Mouse (Mus musculus) MEL (cell line): ENCODE measurements around the gene Tiam1. TPM values are rescaled to one million over a fixed set of nuclear protein-coding genes. Genes with fewer than 3 reads are reported as not detected.

ENCODE experiments used
- DNase-seq: peaks from one replicate; pipeline ENCODE4 v3.0.0; 2011; ENCODE audit warnings: low read depth, low spot score
- H3K27ac ChIP-seq: 2 replicates; pipeline ENCODE4 v1.5.1; 2012; ENCODE audit warnings: low read depth, mild to moderate bottlenecking, control low read depth, low read length, moderate library complexity; ENCODE audit not compliant: control insufficient read depth
- H3K27me3 ChIP-seq, 2 experiments: fragments of 150-350 bp in 1 of 2; sonication (generic) in 1 of 2; 2 replicates each; pipeline ENCODE4 v1.6.1; 2012; ENCODE audit warnings: low read length in 2 of 2, mild to moderate bottlenecking in 2 of 2, improper control_type of control experiment in 1 of 2, moderate library complexity in 1 of 2; ENCODE audit not compliant: insufficient read depth in 2 of 2, control insufficient read depth in 1 of 2
- H3K36me3 ChIP-seq, 2 experiments: 2 replicates each; pipeline ENCODE4 v1.6.1; 2012 to 2014; ENCODE audit warnings: low read length in 2 of 2, improper control_type of control experiment in 1 of 2, inconsistent platforms in 1 of 2, mild to moderate bottlenecking in 1 of 2; ENCODE audit not compliant: insufficient read depth in 2 of 2, control insufficient read depth in 1 of 2
- H3K4me1 ChIP-seq, 2 experiments: fragments of 150-350 bp in 1 of 2; sonication (generic) in 1 of 2; 2 replicates each; pipeline ENCODE4 v1.6.1; 2012; ENCODE audit warnings: low read length in 2 of 2, improper control_type of control experiment in 1 of 2, mild to moderate bottlenecking in 1 of 2; ENCODE audit not compliant: insufficient read depth in 2 of 2, control insufficient read depth in 1 of 2
- H3K4me3 ChIP-seq, 2 experiments: fragments of 150-350 bp in 1 of 2; sonication (generic) in 1 of 2; 2 replicates each; pipeline ENCODE4 v1.5.1; 2012; ENCODE audit warnings: low read depth in 2 of 2, low read length in 2 of 2, mild to moderate bottlenecking in 2 of 2, moderate library complexity in 2 of 2, control low read depth in 1 of 2, improper control_type of control experiment in 1 of 2; ENCODE audit not compliant: control insufficient read depth in 1 of 2, insufficient read depth in 1 of 2
- H3K79me2 ChIP-seq: 2 replicates; pipeline ENCODE4 v1.6.1; 2012; ENCODE audit warnings: mild to moderate bottlenecking, low read length, moderate library complexity; ENCODE audit not compliant: control insufficient read depth, poor library complexity, insufficient read depth
- H3K9ac ChIP-seq: 2 replicates; pipeline ENCODE4 v1.6.1; 2012; ENCODE audit warnings: low read depth, mild to moderate bottlenecking, control low read depth, low read length, moderate library complexity; ENCODE audit not compliant: control insufficient read depth, poor library complexity, severe bottlenecking
- H3K9me3 ChIP-seq: fragments of 150-350 bp; sonication (generic); replicated peaks from 2 replicates; pipeline ENCODE4 v1.6.1; 2012; ENCODE audit warnings: mild to moderate bottlenecking, low read length, improper control_type of control experiment, moderate library complexity; ENCODE audit not compliant: insufficient read depth
- BHLHE40 ChIP-seq: IDR thresholded peaks from 2 replicates; pipeline ENCODE4 v1.6.1; 2012; ENCODE audit warnings: low read depth, mild to moderate bottlenecking, inconsistent platforms, low read length, improper control_type of control experiment, borderline replicate concordance
- CHD1 ChIP-seq: IDR thresholded peaks from 2 replicates; pipeline ENCODE4 v1.6.1; 2012; ENCODE audit warnings: low read depth, mild to moderate bottlenecking, inconsistent platforms, low read length, improper control_type of control experiment
- GABPA ChIP-seq: IDR thresholded peaks from 2 replicates; pipeline ENCODE4 v1.6.1; 2012; ENCODE audit warnings: low read depth, mild to moderate bottlenecking, inconsistent platforms, low read length, improper control_type of control experiment, moderate library complexity
- KAT2A ChIP-seq: conservative IDR thresholded peaks from 2 replicates; pipeline ENCODE4 v1.6.1; 2012; ENCODE audit warnings: low read depth, low read length, improper control_type of control experiment, inconsistent platforms
- MEF2A ChIP-seq: IDR thresholded peaks from 2 replicates; pipeline ENCODE4 v1.6.1; 2014; ENCODE audit warnings: low read depth, mild to moderate bottlenecking, inconsistent platforms, low read length, improper control_type of control experiment; ENCODE audit not compliant: poor library complexity, insufficient replicate concordance, severe bottlenecking; ENCODE audit errors: extremely low read depth
- MXI1 ChIP-seq: IDR thresholded peaks from 2 replicates; pipeline ENCODE4 v1.6.1; 2011; ENCODE audit warnings: mild to moderate bottlenecking, low read depth, low read length, improper control_type of control experiment
- POLR2A ChIP-seq, 2 experiments: IDR thresholded peaks; 2 replicates each; pipeline ENCODE4 v1.6.1; 2011 to 2012; ENCODE audit warnings: low read length in 2 of 2, mild to moderate bottlenecking in 2 of 2, control low read depth in 1 of 2, improper control_type of control experiment in 1 of 2, low read depth in 1 of 2, moderate library complexity in 1 of 2; ENCODE audit not compliant: control insufficient read depth in 1 of 2, insufficient read depth in 1 of 2, poor library complexity in 1 of 2
- POLR2AphosphoS2 ChIP-seq: IDR thresholded peaks from 2 replicates; pipeline ENCODE4 v1.6.1; 2011; ENCODE audit warnings: low read length, improper control_type of control experiment
- RAD21 ChIP-seq: IDR thresholded peaks from 2 replicates; pipeline ENCODE4 v1.6.1; 2011; ENCODE audit warnings: mild to moderate bottlenecking, low read depth, low read length, improper control_type of control experiment
- SIN3A ChIP-seq: IDR thresholded peaks from 2 replicates; pipeline ENCODE4 v1.6.1; 2012; ENCODE audit warnings: low read length, improper control_type of control experiment, inconsistent platforms
- SMC3 ChIP-seq: IDR thresholded peaks from 2 replicates; pipeline ENCODE4 v1.6.1; 2011; ENCODE audit warnings: low read depth, low read length, improper control_type of control experiment
- ZC3H11A ChIP-seq: IDR thresholded peaks from 2 replicates; pipeline ENCODE4 v1.6.1; 2012; ENCODE audit warnings: low read depth, mild to moderate bottlenecking, inconsistent platforms, low read length, improper control_type of control experiment
- ZNF384 ChIP-seq: IDR thresholded peaks from 2 replicates; pipeline ENCODE4 v1.6.1; 2012; ENCODE audit warnings: low read depth, mild to moderate bottlenecking, inconsistent platforms, low read length, improper control_type of control experiment
- polyA plus RNA-seq, 2 experiments: library from polyadenylated mRNA; stranded (reverse) in 1 of 2; unstranded in 1 of 2; fragments of >175 nt in 1 of 2; fragments of >200 nt in 1 of 2; gene quantifications; 2 replicates each; pipeline versions ENCODE4 v1.2.1 to v1.2.4; 2012; ENCODE audit warnings: low replicate concordance in 2 of 2, low read depth in 1 of 2; ENCODE audit not compliant: insufficient read length in 2 of 2, insufficient read depth in 1 of 2, missing spikeins in 1 of 2
- total RNA-seq: library from RNA; depleted of rRNA; stranded (reverse); fragments of 300-350 nt; gene quantifications from 2 replicates; pipeline ENCODE4 v1.2.3, GENCODE M21; 2012

The Tiam1 gene
- total and polyA plus RNA-seq, 3 experiments: 15.0 to 23.9 (median 19.9) TPM

DNA sequence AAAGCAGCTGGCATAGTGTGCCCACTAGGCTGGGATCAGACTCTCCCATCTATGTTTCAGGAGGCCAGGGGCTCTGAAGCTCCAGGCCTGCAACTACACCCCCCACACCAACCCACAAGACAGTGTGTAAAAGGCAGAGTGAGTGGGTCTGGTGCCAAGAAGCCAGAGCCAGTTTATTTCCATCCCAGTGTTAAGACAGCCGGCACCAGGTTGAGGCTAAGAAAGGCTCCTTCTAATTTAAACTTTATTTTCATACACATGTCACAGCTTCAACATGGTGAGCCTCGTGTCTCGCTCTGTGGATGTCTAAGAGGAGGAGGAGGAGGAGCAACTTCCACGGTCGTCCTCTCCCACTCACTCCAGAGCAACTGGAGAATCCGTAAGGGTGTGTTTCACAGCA, 57.5 kb downstream of the Tiam1 start:
- H3K79me2 ChIP-seq: no peaks in the 10 kb centered on the region
- H3K27ac ChIP-seq: no peak overlapping the region
- H3K4me1 ChIP-seq: peaks cover 5 to 17% of the 10 kb centered on the region in 2 experiments
- no peak overlapping the region for H3K4me3 ChIP-seq
- TF ChIP-seq GABPA: no peak
- TF ChIP-seq RAD21: no peak
- no peak for TF ChIP-seq CHD1
- TF ChIP-seq ZNF384: no peak
- no peak for TF ChIP-seq SIN3A
- TF ChIP-seq KAT2A: no peak
- no peak for TF ChIP-seq MEF2A
- TF ChIP-seq, all 39 proteins: peak for 0
- DNase-seq: no peak
- Histone ChIP-seq H3K27me3 (no peaks in the 10 kb centered on the region), H3K9me3 (no peaks in the 10 kb centered on the region), H3K9ac (no peak overlapping the region), H3K36me3 (peaks cover 0 to 7% of the 10 kb centered on the region in 2 experiments; a peak in 2 of 4 replicates)

DNA sequence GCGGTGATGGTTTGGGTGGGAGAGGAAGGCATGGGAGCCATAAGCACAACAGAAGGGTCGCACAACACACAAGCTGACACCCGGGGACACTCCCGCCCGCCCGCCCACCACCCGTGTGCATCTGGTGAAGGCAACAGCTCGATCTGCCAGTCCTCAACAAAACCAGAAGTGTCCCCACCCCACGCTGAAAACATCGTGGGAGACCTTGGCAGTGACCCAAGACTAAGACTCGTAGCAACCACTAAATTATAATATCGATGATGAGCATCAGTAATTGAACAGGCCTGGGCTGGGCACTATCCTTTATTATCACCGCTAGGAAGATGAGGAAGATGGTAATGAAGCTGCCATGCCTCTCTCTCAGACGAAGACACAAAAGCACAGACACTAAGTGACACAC, 58.0 kb downstream of the Tiam1 start:
- Histone ChIP-seq H3K27me3 (no peaks in the 10 kb centered on the region), H3K9ac (no peak overlapping the region), H3K9me3 (no peaks in the 10 kb centered on the region), H3K79me2 (no peaks in the 10 kb centered on the region), H3K4me1 (peaks cover 0 to 12% of the 10 kb centered on the region in 2 experiments; a peak in 1 of 4 replicates), H3K36me3 (peaks cover 0 to 2% of the 10 kb centered on the region in 2 experiments; a peak in 2 of 4 replicates), H3K27ac (no peak overlapping the region), H3K4me3 (no peak overlapping the region)
- TF ChIP-seq MXI1: no peak
- no peak for TF ChIP-seq SMC3
- TF ChIP-seq BHLHE40: no peak
- DNase-seq: no peak

GRCm38 (mm10) chr16:90081125-90081524, 62.4 kb downstream of the Tiam1 start:
- Histone ChIP-seq H3K9ac (no peak overlapping the region), H3K79me2 (no peaks in the 10 kb centered on the region), H3K27me3 (no peaks in the 10 kb centered on the region), H3K4me1 (peaks cover 0 to 5% of the 10 kb centered on the region in 2 experiments; a peak in 1 of 4 replicates), H3K27ac (no peak overlapping the region)
- TF ChIP-seq ZC3H11A: no peak
- TF ChIP-seq POLR2A (IDR thresholded peaks at IDR 0.05; ENCODE audit: control insufficient read depth in 1 of 2, insufficient read depth in 1 of 2, low read depth in 1 of 2, low read length in 2 of 2, poor library complexity in 1 of 2): no peak
- no peak for TF ChIP-seq BHLHE40
- TF ChIP-seq POLR2AphosphoS2: no peak
- no peak for TF ChIP-seq MEF2A
- no peak for TF ChIP-seq SIN3A
- TF ChIP-seq, all 39 proteins: peak for 0
- H3K9me3 ChIP-seq: no peaks in the 10 kb centered on the region
- no peak for DNase-seq
- no peaks in the 10 kb centered on the region for H3K36me3 ChIP-seq
- H3K4me3 ChIP-seq: no peak overlapping the region
